Mouse (Mus musculus) small intestine, adult 2 months (tissue): ENCODE data around the gene Tarm1.

Source experiments
- CTCF ChIP-seq: fragments of 200-500 bp; IDR thresholded peaks from 2 replicates; pipeline ENCODE4 v1.5.1; 2012; ENCODE audit warnings: low read depth, mild to moderate bottlenecking, control low read depth, inconsistent platforms, low read length, moderate library complexity, mixed read lengths; ENCODE audit not compliant: insufficient replicate concordance, insufficient read length; ENCODE audit errors: extremely low read depth
- POLR2A ChIP-seq: fragments of 200-500 bp; IDR thresholded peaks from 2 replicates; pipeline ENCODE4 v1.6.1; 2012; ENCODE audit warnings: low read depth, mild to moderate bottlenecking, control low read depth, inconsistent platforms, low read length, moderate library complexity

GRCm38 (mm10) chr7:3474291-3475080 lies 27.9 kb downstream of the Tarm1 start:
- no peak for TF ChIP-seq CTCF
- no peak for TF ChIP-seq POLR2A
